Mouse (Mus musculus): ENCODE data around the gene Pde11a.

GRCm38 (mm10) chr2:76141136-76141535 is 197.4 kb downstream of the Pde11a start:
- TF ChIP-seq CEBPB (IDR thresholded peaks at IDR 0.05; ENCODE audit: insufficient read depth, poor library complexity, severe bottlenecking) = no peak
- TF ChIP-seq SRF (IDR thresholded peaks at IDR 0.05; ENCODE audit: control insufficient read depth, insufficient read length, low read depth) = no peak
- TF ChIP-seq POLR2A (IDR thresholded peaks at IDR 0.05; ENCODE audit: insufficient read length, low read depth) = no peak
- TF ChIP-seq REST (IDR thresholded peaks at IDR 0.05; ENCODE audit: insufficient read depth, insufficient read length) = no peak
